Mouse (Mus musculus): ENCODE data around the gene Eif1ad. TPM values are rescaled to one million over a fixed set of nuclear protein-coding genes. Genes with fewer than 3 reads are reported as not detected.
A peak's percentile ranks its signal among the peaks of the same experiment; 100 is the strongest.

The Eif1ad gene
- polyA plus RNA-seq, 1 experiment from 2014 or later = 49.1 TPM

- 92% methylated on average over 12 of the region's 12 CpGs for WGBS
- DNase-seq (ENCODE audit: low spot score) (no peak), ATAC-seq (ENCODE audit: low FRiP score, low TSS enrichment) (no peak)
- no peaks in the 10 kb centered on the region for H3K9me3 ChIP-seq (ENCODE audit: control insufficient read depth, low read length)
- no peak overlapping the region for H3K4me2 ChIP-seq (replicated peaks; ENCODE audit: low read depth)
- 0 out of 2 replicates have a peak, but pooled peaks cover 2% of the 10 kb centered on the region for H3K4me1 ChIP-seq (replicated peaks; ENCODE audit: control insufficient read depth, insufficient read depth)
- no peak overlapping the region for H3K4me3 ChIP-seq (ENCODE audit: low read depth, low read length)
- TF ChIP-seq EP300 (optimal IDR thresholded peaks at IDR 0.05) = no peak
- no peak for TF ChIP-seq CTCF (IDR thresholded peaks at IDR 0.05; ENCODE audit: low read depth)
- no peak overlapping the region for H3K9ac ChIP-seq (ENCODE audit: low read length)
- peaks cover 43% of the 10 kb centered on the region for H3K36me3 ChIP-seq (ENCODE audit: control insufficient read depth, insufficient read depth, low read length)
- no peaks in the 10 kb centered on the region for H3K27me3 ChIP-seq (ENCODE audit: control insufficient read depth, insufficient read depth, low read length)
- H3K27ac ChIP-seq (replicated peaks) = no peak overlapping the region
These were observed 16.8 kb downstream of the Eif1ad start for GRCm38 (mm10) chr19:5383326-5383725.

GRCm38 (mm10) chr19:5384715-5385114 lies 18.2 kb downstream of the Eif1ad start:
- TF ChIP-seq CTCF (IDR thresholded peaks at IDR 0.05; ENCODE audit: low read depth) (no peak), EP300 (optimal IDR thresholded peaks at IDR 0.05) (no peak)
- H3K36me3 ChIP-seq (ENCODE audit: control insufficient read depth, insufficient read depth, low read length) = peaks cover 31% of the 10 kb centered on the region
- 86% methylated on average over 8 of the region's 8 CpGs for WGBS
- DNase-seq (ENCODE audit: low spot score) (no peak), ATAC-seq (ENCODE audit: low FRiP score, low TSS enrichment) (no peak)
- peaks cover 7% of the 10 kb centered on the region; the same call in 1 of the 2 replicates for H3K4me1 ChIP-seq (replicated peaks; ENCODE audit: control insufficient read depth, insufficient read depth)
- H3K4me3 ChIP-seq (ENCODE audit: low read depth, low read length) = no peak overlapping the region
- no peaks in the 10 kb centered on the region for H3K9me3 ChIP-seq (ENCODE audit: control insufficient read depth, low read length)
- no peak overlapping the region for H3K9ac ChIP-seq (ENCODE audit: low read length)
- no peak overlapping the region for H3K27ac ChIP-seq (replicated peaks)
- no peak overlapping the region for H3K4me2 ChIP-seq (replicated peaks; ENCODE audit: low read depth)
- H3K27me3 ChIP-seq (ENCODE audit: control insufficient read depth, insufficient read depth, low read length) = no peaks in the 10 kb centered on the region

GRCm38 (mm10) chr19:5388011-5388441 lies 21.5 kb downstream of the Eif1ad start:
- Histone ChIP-seq H3K27me3 (ENCODE audit: control insufficient read depth, insufficient read depth, low read length) (no peaks in the 10 kb centered on the region), H3K9me3 (ENCODE audit: control insufficient read depth, low read length) (no peaks in the 10 kb centered on the region), H3K27ac (replicated peaks) (peak overlapping the region; percentile 90), H3K4me1 (replicated peaks; ENCODE audit: control insufficient read depth, insufficient read depth) (peaks cover 9% of the 10 kb centered on the region; the same call in 1 of the 2 replicates), H3K36me3 (ENCODE audit: control insufficient read depth, insufficient read depth, low read length) (peaks cover 14% of the 10 kb centered on the region), H3K4me2 (replicated peaks; ENCODE audit: low read depth) (peak overlapping the region; percentile 73), H3K4me3 (ENCODE audit: low read depth, low read length) (peak overlapping the region; percentile 91), H3K9ac (ENCODE audit: low read length) (peak overlapping the region; percentile 96)
- ATAC-seq (ENCODE audit: low FRiP score, low TSS enrichment) (peak; percentile 39; the same call in 1 of the 2 replicates), DNase-seq (ENCODE audit: low spot score) (peak; percentile 58)
- under 1% methylated on average over 39 of the region's 43 CpGs for WGBS
- TF ChIP-seq CTCF (IDR thresholded peaks at IDR 0.05; ENCODE audit: low read depth) (no peak), EP300 (optimal IDR thresholded peaks at IDR 0.05) (no peak)

DNA sequence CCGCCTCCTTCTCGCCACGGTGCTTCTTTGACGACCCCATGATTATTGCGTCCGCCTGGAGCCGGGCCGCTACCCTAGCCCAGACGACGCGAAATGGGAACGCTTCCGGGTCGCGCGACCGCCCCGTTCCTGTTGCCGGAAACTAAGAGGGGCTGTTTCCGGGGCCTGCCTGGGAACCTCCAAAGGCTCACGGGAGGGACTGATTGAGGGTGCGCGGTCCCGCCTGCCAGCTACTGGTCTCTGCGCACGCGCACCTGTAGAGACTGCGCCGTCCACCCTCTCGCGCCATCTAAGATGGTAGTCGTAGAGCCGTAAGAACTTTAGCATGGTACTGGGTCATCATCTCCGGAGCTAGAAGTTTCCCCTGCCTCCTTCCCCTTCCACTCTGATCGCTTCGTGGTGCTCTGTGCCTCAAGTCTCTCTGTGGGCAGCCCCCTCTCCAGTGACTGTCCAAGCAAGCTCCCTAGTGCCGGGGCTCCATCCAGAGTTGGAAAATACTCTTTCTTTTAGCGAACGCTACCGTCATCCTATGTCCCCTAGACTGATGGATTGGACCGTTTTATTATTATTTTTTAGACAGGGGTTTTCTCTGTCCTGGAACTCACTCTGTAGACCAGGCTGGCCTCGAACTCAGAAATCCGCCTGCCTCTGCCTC lies 22.2 kb downstream of the Eif1ad start, which contains the start of gene Sart1:
TSS of gene Sart1 (minus strand) at position 116 of the 655 bp plus-strand sequence.
- H3K27ac ChIP-seq (replicated peaks) = peak within 1 kb of the TSS; percentile 90
- peaks cover 9% of the 10 kb centered on the region; the same call in 1 of the 2 replicates for H3K4me1 ChIP-seq (replicated peaks; ENCODE audit: control insufficient read depth, insufficient read depth)
- H3K4me3 ChIP-seq (ENCODE audit: low read depth, low read length) = peak within 1 kb of the TSS; percentile 91
- peak within 1 kb of the TSS; percentile 73 for H3K4me2 ChIP-seq (replicated peaks; ENCODE audit: low read depth)
- 2% methylated on average over 42 of the region's 43 CpGs for WGBS
- peak within 1 kb of the TSS; percentile 96 for H3K9ac ChIP-seq (ENCODE audit: low read length)
- peak; percentile 94 for DNase-seq (ENCODE audit: low spot score)
- TF ChIP-seq EP300 (optimal IDR thresholded peaks at IDR 0.05) = no peak
- TF ChIP-seq CTCF (IDR thresholded peaks at IDR 0.05; ENCODE audit: low read depth) = no peak
- ATAC-seq (ENCODE audit: low FRiP score, low TSS enrichment) = peak; percentile 94
- H3K27me3 ChIP-seq (ENCODE audit: control insufficient read depth, insufficient read depth, low read length) = no peaks in the 10 kb centered on the region
- no peaks in the 10 kb centered on the region for H3K9me3 ChIP-seq (ENCODE audit: control insufficient read depth, low read length)
- H3K36me3 ChIP-seq (ENCODE audit: control insufficient read depth, insufficient read depth, low read length) = peaks cover 9% of the 10 kb centered on the region

GRCm38 (mm10) chr19:5389647-5390046 lies 23.1 kb downstream of the Eif1ad start:
- Histone ChIP-seq H3K36me3 (ENCODE audit: control insufficient read depth, insufficient read depth, low read length) (no peaks in the 10 kb centered on the region), H3K4me3 (ENCODE audit: low read depth, low read length) (peak overlapping the region; percentile 91), H3K4me1 (replicated peaks; ENCODE audit: control insufficient read depth, insufficient read depth) (peaks cover 9% of the 10 kb centered on the region; the same call in 1 of the 2 replicates), H3K9me3 (ENCODE audit: control insufficient read depth, low read length) (no peaks in the 10 kb centered on the region), H3K27me3 (ENCODE audit: control insufficient read depth, insufficient read depth, low read length) (no peaks in the 10 kb centered on the region), H3K9ac (ENCODE audit: low read length) (peak overlapping the region; percentile 59), H3K27ac (replicated peaks) (peak overlapping the region; percentile 90), H3K4me2 (replicated peaks; ENCODE audit: low read depth) (peak overlapping the region; percentile 73)
- 15% methylated on average over 12 of the region's 12 CpGs for WGBS
- DNase-seq (ENCODE audit: low spot score) (peak; percentile 58), ATAC-seq (ENCODE audit: low FRiP score, low TSS enrichment) (peak; percentile 46; the same call in 1 of the 2 replicates)
- TF ChIP-seq EP300 (optimal IDR thresholded peaks at IDR 0.05) = no peak
- TF ChIP-seq CTCF (IDR thresholded peaks at IDR 0.05; ENCODE audit: low read depth) = no peak; the same call in 1 of the 2 replicates

GRCm38 (mm10) chr19:5390416-5390815 lies 23.9 kb downstream of the Eif1ad start:
- peak overlapping the region; percentile 73 for H3K4me2 ChIP-seq (replicated peaks; ENCODE audit: low read depth)
- H3K4me3 ChIP-seq (ENCODE audit: low read depth, low read length) = peak overlapping the region; percentile 91
- H3K9ac ChIP-seq (ENCODE audit: low read length) = no peak overlapping the region; the same call in 1 of the 2 replicates
- DNase-seq (ENCODE audit: low spot score) = no peak
- no peaks in the 10 kb centered on the region for H3K9me3 ChIP-seq (ENCODE audit: control insufficient read depth, low read length)
- TF ChIP-seq CTCF (IDR thresholded peaks at IDR 0.05; ENCODE audit: low read depth) (no peak), EP300 (optimal IDR thresholded peaks at IDR 0.05) (no peak)
- H3K27ac ChIP-seq (replicated peaks) = peak overlapping the region; percentile 90
- ATAC-seq (ENCODE audit: low FRiP score, low TSS enrichment) = no peak; the same call in 1 of the 2 replicates
- H3K4me1 ChIP-seq (replicated peaks; ENCODE audit: control insufficient read depth, insufficient read depth) = peaks cover 9% of the 10 kb centered on the region; the same call in 1 of the 2 replicates
- WGBS = 53% methylated on average over 8 of the region's 8 CpGs
- H3K36me3 ChIP-seq (ENCODE audit: control insufficient read depth, insufficient read depth, low read length) = no peaks in the 10 kb centered on the region
- no peaks in the 10 kb centered on the region for H3K27me3 ChIP-seq (ENCODE audit: control insufficient read depth, insufficient read depth, low read length)
